Mouse (Mus musculus): ENCODE results near the gene Btrc. TPM values are rescaled to one million over a fixed set of nuclear protein-coding genes. Genes with fewer than 3 reads are reported as not detected.
A peak's percentile ranks its signal among the peaks of the same experiment; 100 is the strongest.

Btrc gene
- 21.1 and 28.5 TPM in 2 replicates for total RNA-seq (2014; rRNA removed; ENCODE audit: low replicate concordance)
- polyA plus RNA-seq (2015; fragmentation: Nextera tagmentation; extraction: Ambion mirVana) = 21.9 and 24.9 TPM in 2 replicates

- under 1% methylated on average over 40 of the region's 42 CpGs for WGBS
- no peaks in the 10 kb centered on the region; the same call in 1 of the 2 replicates for H3K36me3 ChIP-seq (replicated peaks; ENCODE audit: control insufficient read depth, insufficient read depth, low read length)
- H3K9ac ChIP-seq (replicated peaks; ENCODE audit: low read depth, low read length) = peak within 1 kb of the TSS; percentile 79
- peak within 1 kb of the TSS; percentile 72 for H3K27ac ChIP-seq (ENCODE audit: low read depth)
- TF ChIP-seq CTCF (IDR thresholded peaks at IDR 0.05; ENCODE audit: low read depth) (no peak), EP300 (IDR thresholded peaks at IDR 0.05; ENCODE audit: low read depth) (0 out of 2 replicates have a peak, but pooled peaks have one; percentile 61)
- ATAC-seq (ENCODE audit: insufficient read depth, low read depth) (peak; percentile 99), DNase-seq (ENCODE audit: low spot score) (peak; percentile 100)
- H3K9me3 ChIP-seq (replicated peaks; ENCODE audit: control insufficient read depth, low read length) = no peaks in the 10 kb centered on the region
- peak within 1 kb of the TSS; percentile 76 for H3K4me2 ChIP-seq (ENCODE audit: low read depth, low read length)
- peaks cover 8% of the 10 kb centered on the region for H3K4me1 ChIP-seq (ENCODE audit: control insufficient read depth, insufficient read depth)
- H3K27me3 ChIP-seq (ENCODE audit: control insufficient read depth, insufficient read depth, low read length) = no peaks in the 10 kb centered on the region
- peak within 1 kb of the TSS; percentile 70 for H3K4me3 ChIP-seq (ENCODE audit: low read depth, low read length)
These were observed at the start of gene Btrc for GRCm38 (mm10) chr19:45363384-45363926. TSS of gene Btrc (plus strand) at chr19:45363734.

GRCm38 (mm10) chr19:45317473-45317882 is 46.1 kb upstream of the Btrc start:
- Histone ChIP-seq H3K27me3 (ENCODE audit: control insufficient read depth, insufficient read depth, low read length) (no peaks in the 10 kb centered on the region), H3K4me1 (ENCODE audit: control insufficient read depth, insufficient read depth) (no peaks in the 10 kb centered on the region), H3K9ac (replicated peaks; ENCODE audit: low read depth, low read length) (no peak overlapping the region), H3K27ac (ENCODE audit: low read depth) (no peak overlapping the region), H3K9me3 (replicated peaks; ENCODE audit: control insufficient read depth, low read length) (no peaks in the 10 kb centered on the region), H3K36me3 (replicated peaks; ENCODE audit: control insufficient read depth, insufficient read depth, low read length) (no peaks in the 10 kb centered on the region), H3K4me2 (ENCODE audit: low read depth, low read length) (no peak overlapping the region), H3K4me3 (ENCODE audit: low read depth, low read length) (no peak overlapping the region)
- 35% methylated on average over 13 of the region's 13 CpGs for WGBS
- ATAC-seq (ENCODE audit: insufficient read depth, low read depth) = no peak
- DNase-seq (ENCODE audit: low spot score) = no peak
- no peak for TF ChIP-seq CTCF (IDR thresholded peaks at IDR 0.05; ENCODE audit: low read depth)
- TF ChIP-seq EP300 (IDR thresholded peaks at IDR 0.05; ENCODE audit: low read depth) = no peak

GRCm38 (mm10) chr19:45321062-45321461 is 42.5 kb upstream of the Btrc start:
- 62% methylated on average over 5 of the region's 5 CpGs for WGBS
- Histone ChIP-seq H3K27me3 (ENCODE audit: control insufficient read depth, insufficient read depth, low read length) (no peaks in the 10 kb centered on the region), H3K4me1 (ENCODE audit: control insufficient read depth, insufficient read depth) (no peaks in the 10 kb centered on the region), H3K4me3 (ENCODE audit: low read depth, low read length) (no peak overlapping the region), H3K36me3 (replicated peaks; ENCODE audit: control insufficient read depth, insufficient read depth, low read length) (no peaks in the 10 kb centered on the region), H3K27ac (ENCODE audit: low read depth) (no peak overlapping the region), H3K4me2 (ENCODE audit: low read depth, low read length) (no peak overlapping the region), H3K9me3 (replicated peaks; ENCODE audit: control insufficient read depth, low read length) (no peaks in the 10 kb centered on the region), H3K9ac (replicated peaks; ENCODE audit: low read depth, low read length) (no peak overlapping the region)
- DNase-seq (ENCODE audit: low spot score) = no peak
- no peak for TF ChIP-seq EP300 (IDR thresholded peaks at IDR 0.05; ENCODE audit: low read depth)
- no peak for TF ChIP-seq CTCF (IDR thresholded peaks at IDR 0.05; ENCODE audit: low read depth)
- ATAC-seq (ENCODE audit: insufficient read depth, low read depth) = no peak

- Histone ChIP-seq H3K36me3 (replicated peaks; ENCODE audit: control insufficient read depth, insufficient read depth, low read length) (no peaks in the 10 kb centered on the region), H3K27me3 (ENCODE audit: control insufficient read depth, insufficient read depth, low read length) (0 out of 2 replicates have a peak, but pooled peaks cover 13% of the 10 kb centered on the region), H3K9me3 (replicated peaks; ENCODE audit: control insufficient read depth, low read length) (no peaks in the 10 kb centered on the region), H3K4me3 (ENCODE audit: low read depth, low read length) (no peak overlapping the region), H3K4me2 (ENCODE audit: low read depth, low read length) (no peak overlapping the region), H3K27ac (ENCODE audit: low read depth) (no peak overlapping the region), H3K4me1 (ENCODE audit: control insufficient read depth, insufficient read depth) (no peaks in the 10 kb centered on the region), H3K9ac (replicated peaks; ENCODE audit: low read depth, low read length) (0 out of 2 replicates have a peak overlapping the region, but pooled peaks have one; percentile 9)
- TF ChIP-seq CTCF (IDR thresholded peaks at IDR 0.05; ENCODE audit: low read depth) = no peak
- TF ChIP-seq EP300 (IDR thresholded peaks at IDR 0.05; ENCODE audit: low read depth) = no peak
- 63% methylated on average over 3 of the region's 3 CpGs for WGBS
- DNase-seq (ENCODE audit: low spot score) (no peak), ATAC-seq (ENCODE audit: insufficient read depth, low read depth) (no peak)
These were observed 34.5 kb upstream of the Btrc start for GRCm38 (mm10) chr19:45329039-45329438.

GRCm38 (mm10) chr19:45329748-45330298 is 33.7 kb upstream of the Btrc start:
- DNase-seq (ENCODE audit: low spot score) = no peak
- Histone ChIP-seq H3K9me3 (replicated peaks; ENCODE audit: control insufficient read depth, low read length) (no peaks in the 10 kb centered on the region), H3K4me3 (ENCODE audit: low read depth, low read length) (0 out of 2 replicates have a peak overlapping the region, but pooled peaks have one; percentile 3), H3K4me1 (ENCODE audit: control insufficient read depth, insufficient read depth) (no peaks in the 10 kb centered on the region), H3K27me3 (ENCODE audit: control insufficient read depth, insufficient read depth, low read length) (0 out of 2 replicates have a peak, but pooled peaks cover 13% of the 10 kb centered on the region), H3K9ac (replicated peaks; ENCODE audit: low read depth, low read length) (no peak overlapping the region), H3K27ac (ENCODE audit: low read depth) (no peak overlapping the region), H3K4me2 (ENCODE audit: low read depth, low read length) (peak overlapping the region; percentile 33; the same call in 1 of the 2 replicates), H3K36me3 (replicated peaks; ENCODE audit: control insufficient read depth, insufficient read depth, low read length) (no peaks in the 10 kb centered on the region)
- TF ChIP-seq CTCF (IDR thresholded peaks at IDR 0.05; ENCODE audit: low read depth) (no peak), EP300 (IDR thresholded peaks at IDR 0.05; ENCODE audit: low read depth) (no peak)
- 13% methylated on average over 24 of the region's 24 CpGs for WGBS
- ATAC-seq (ENCODE audit: insufficient read depth, low read depth) = no peak
